Mouse (Mus musculus) MEL (cell line): Measurements from ENCODE around the gene Apoc4. TPM values are rescaled to one million over a fixed set of nuclear protein-coding genes. Genes with fewer than 3 reads are reported as not detected.

Experiments used
- DNase-seq: peaks from one replicate; pipeline ENCODE4 v3.0.0; 2011; ENCODE audit warnings: low read depth, low spot score
- H3K27ac ChIP-seq: 2 replicates; pipeline ENCODE4 v1.5.1; 2012; ENCODE audit warnings: low read depth, mild to moderate bottlenecking, control low read depth, low read length, moderate library complexity; ENCODE audit not compliant: control insufficient read depth
- H3K27me3 ChIP-seq, 2 experiments: fragments of 150-350 bp in 1 of 2; sonication (generic) in 1 of 2; 2 replicates each; pipeline ENCODE4 v1.6.1; 2012; ENCODE audit warnings: low read length in 2 of 2, mild to moderate bottlenecking in 2 of 2, improper control_type of control experiment in 1 of 2, moderate library complexity in 1 of 2; ENCODE audit not compliant: insufficient read depth in 2 of 2, control insufficient read depth in 1 of 2
- H3K36me3 ChIP-seq, 2 experiments: 2 replicates each; pipeline ENCODE4 v1.6.1; 2012 to 2014; ENCODE audit warnings: low read length in 2 of 2, improper control_type of control experiment in 1 of 2, inconsistent platforms in 1 of 2, mild to moderate bottlenecking in 1 of 2; ENCODE audit not compliant: insufficient read depth in 2 of 2, control insufficient read depth in 1 of 2
- H3K4me1 ChIP-seq, 2 experiments: fragments of 150-350 bp in 1 of 2; sonication (generic) in 1 of 2; 2 replicates each; pipeline ENCODE4 v1.6.1; 2012; ENCODE audit warnings: low read length in 2 of 2, improper control_type of control experiment in 1 of 2, mild to moderate bottlenecking in 1 of 2; ENCODE audit not compliant: insufficient read depth in 2 of 2, control insufficient read depth in 1 of 2
- H3K4me3 ChIP-seq, 2 experiments: fragments of 150-350 bp in 1 of 2; sonication (generic) in 1 of 2; 2 replicates each; pipeline ENCODE4 v1.5.1; 2012; ENCODE audit warnings: low read depth in 2 of 2, low read length in 2 of 2, mild to moderate bottlenecking in 2 of 2, moderate library complexity in 2 of 2, control low read depth in 1 of 2, improper control_type of control experiment in 1 of 2; ENCODE audit not compliant: control insufficient read depth in 1 of 2, insufficient read depth in 1 of 2
- H3K79me2 ChIP-seq: 2 replicates; pipeline ENCODE4 v1.6.1; 2012; ENCODE audit warnings: mild to moderate bottlenecking, low read length, moderate library complexity; ENCODE audit not compliant: control insufficient read depth, poor library complexity, insufficient read depth
- H3K9ac ChIP-seq: 2 replicates; pipeline ENCODE4 v1.6.1; 2012; ENCODE audit warnings: low read depth, mild to moderate bottlenecking, control low read depth, low read length, moderate library complexity; ENCODE audit not compliant: control insufficient read depth, poor library complexity, severe bottlenecking
- H3K9me3 ChIP-seq: fragments of 150-350 bp; sonication (generic); replicated peaks from 2 replicates; pipeline ENCODE4 v1.6.1; 2012; ENCODE audit warnings: mild to moderate bottlenecking, low read length, improper control_type of control experiment, moderate library complexity; ENCODE audit not compliant: insufficient read depth
- BHLHE40 ChIP-seq: IDR thresholded peaks from 2 replicates; pipeline ENCODE4 v1.6.1; 2012; ENCODE audit warnings: low read depth, mild to moderate bottlenecking, inconsistent platforms, low read length, improper control_type of control experiment, borderline replicate concordance
- CHD2 ChIP-seq: IDR thresholded peaks from 2 replicates; pipeline ENCODE4 v1.6.1; 2011; ENCODE audit warnings: low read length, improper control_type of control experiment
- CTCF ChIP-seq, 3 experiments: IDR thresholded peaks in 2 of 3; conservative IDR thresholded peaks in 1 of 3; 2 replicates each; pipeline ENCODE4 v1.5.1; 2011 to 2012; ENCODE audit warnings: low read length in 3 of 3, low read depth in 2 of 3, mild to moderate bottlenecking in 2 of 3, improper control_type of control experiment in 1 of 3, inconsistent platforms in 1 of 3, mixed read lengths in 1 of 3, moderate library complexity in 1 of 3; ENCODE audit not compliant: control insufficient read depth in 1 of 3, insufficient read depth in 1 of 3, poor library complexity in 1 of 3, severe bottlenecking in 1 of 3
- E2F4 ChIP-seq: IDR thresholded peaks from 2 replicates; pipeline ENCODE4 v1.6.1; 2011; ENCODE audit warnings: low read depth, low read length, improper control_type of control experiment, borderline replicate concordance
- ELF1 ChIP-seq: IDR thresholded peaks from 2 replicates; pipeline ENCODE4 v1.6.1; 2014; ENCODE audit warnings: low read depth, mild to moderate bottlenecking, inconsistent platforms, low read length, improper control_type of control experiment, moderate library complexity
- ETS1 ChIP-seq: IDR thresholded peaks from 2 replicates; pipeline ENCODE4 v1.6.1; 2012; ENCODE audit warnings: low read depth, mild to moderate bottlenecking, inconsistent platforms, low read length, improper control_type of control experiment, moderate library complexity
- GABPA ChIP-seq: IDR thresholded peaks from 2 replicates; pipeline ENCODE4 v1.6.1; 2012; ENCODE audit warnings: low read depth, mild to moderate bottlenecking, inconsistent platforms, low read length, improper control_type of control experiment, moderate library complexity
- GATA1 ChIP-seq: IDR thresholded peaks from 2 replicates; pipeline ENCODE4 v1.6.1; 2011; ENCODE audit warnings: low read depth, low read length, improper control_type of control experiment
- JUND ChIP-seq: IDR thresholded peaks from 2 replicates; pipeline ENCODE4 v1.6.1; 2011; ENCODE audit warnings: low read depth, mild to moderate bottlenecking, improper control_type of control experiment, low read length
- MAFK ChIP-seq: IDR thresholded peaks from 2 replicates; pipeline ENCODE4 v1.6.1; 2011; ENCODE audit warnings: low read depth, mild to moderate bottlenecking, low read length, improper control_type of control experiment, borderline replicate concordance
- MAX ChIP-seq: IDR thresholded peaks from 2 replicates; pipeline ENCODE4 v1.6.1; 2011; ENCODE audit warnings: low read length, improper control_type of control experiment
- MAZ ChIP-seq: IDR thresholded peaks from 2 replicates; pipeline ENCODE4 v1.6.1; 2012; ENCODE audit warnings: low read depth, mild to moderate bottlenecking, inconsistent platforms, low read length, improper control_type of control experiment
- MXI1 ChIP-seq: IDR thresholded peaks from 2 replicates; pipeline ENCODE4 v1.6.1; 2011; ENCODE audit warnings: mild to moderate bottlenecking, low read depth, low read length, improper control_type of control experiment
- MYB ChIP-seq: IDR thresholded peaks from 2 replicates; pipeline ENCODE4 v1.6.1; 2011; ENCODE audit warnings: mild to moderate bottlenecking, low read depth, low read length, improper control_type of control experiment
- MYC ChIP-seq: IDR thresholded peaks from 2 replicates; pipeline ENCODE4 v1.6.1; 2011; ENCODE audit warnings: low read depth, mild to moderate bottlenecking, low read length, improper control_type of control experiment, moderate library complexity
- NRF1 ChIP-seq: IDR thresholded peaks from 2 replicates; pipeline ENCODE4 v1.6.1; 2014; ENCODE audit warnings: low read depth, mild to moderate bottlenecking, inconsistent platforms, low read length, improper control_type of control experiment, moderate library complexity; ENCODE audit not compliant: poor library complexity, insufficient read depth, severe bottlenecking
- POLR2A ChIP-seq, 2 experiments: IDR thresholded peaks; 2 replicates each; pipeline ENCODE4 v1.6.1; 2011 to 2012; ENCODE audit warnings: low read length in 2 of 2, mild to moderate bottlenecking in 2 of 2, control low read depth in 1 of 2, improper control_type of control experiment in 1 of 2, low read depth in 1 of 2, moderate library complexity in 1 of 2; ENCODE audit not compliant: control insufficient read depth in 1 of 2, insufficient read depth in 1 of 2, poor library complexity in 1 of 2
- POLR2AphosphoS5 ChIP-seq: IDR thresholded peaks from 2 replicates; pipeline ENCODE4 v1.6.1; 2012; ENCODE audit warnings: low read depth, borderline replicate concordance, mild to moderate bottlenecking, inconsistent platforms, low read length, moderate library complexity, mixed read lengths
- RCOR1 ChIP-seq: IDR thresholded peaks from 2 replicates; pipeline ENCODE4 v1.6.1; 2012; ENCODE audit warnings: low read depth, mild to moderate bottlenecking, inconsistent platforms, low read length, improper control_type of control experiment
- SMC3 ChIP-seq: IDR thresholded peaks from 2 replicates; pipeline ENCODE4 v1.6.1; 2011; ENCODE audit warnings: low read depth, low read length, improper control_type of control experiment
- TBP ChIP-seq: IDR thresholded peaks from 2 replicates; pipeline ENCODE4 v1.8.0; 2011; ENCODE audit warnings: low read depth, low read length, improper control_type of control experiment
- USF1 ChIP-seq: IDR thresholded peaks from 2 replicates; pipeline ENCODE4 v1.6.1; 2014; ENCODE audit warnings: low read depth, mild to moderate bottlenecking, inconsistent platforms, low read length, improper control_type of control experiment, moderate library complexity
- USF2 ChIP-seq, 2 experiments: IDR thresholded peaks; 2 replicates each; pipeline ENCODE4 v1.6.1; 2011 to 2012; ENCODE audit warnings: improper control_type of control experiment in 2 of 2, low read length in 2 of 2, borderline replicate concordance in 1 of 2, inconsistent platforms in 1 of 2, low read depth in 1 of 2, mild to moderate bottlenecking in 1 of 2; ENCODE audit not compliant: insufficient read depth in 1 of 2
- ZC3H11A ChIP-seq: IDR thresholded peaks from 2 replicates; pipeline ENCODE4 v1.6.1; 2012; ENCODE audit warnings: low read depth, mild to moderate bottlenecking, inconsistent platforms, low read length, improper control_type of control experiment
- ZKSCAN1 ChIP-seq: IDR thresholded peaks from 2 replicates; pipeline ENCODE4 v1.6.1; 2012; ENCODE audit warnings: low read depth, mild to moderate bottlenecking, inconsistent platforms, low read length, improper control_type of control experiment, moderate library complexity
- ZMIZ1 ChIP-seq: IDR thresholded peaks from 2 replicates; pipeline ENCODE4 v1.6.1; 2012; ENCODE audit warnings: low read depth, mild to moderate bottlenecking, inconsistent platforms, low read length, improper control_type of control experiment, moderate library complexity
- polyA plus RNA-seq, 2 experiments: library from polyadenylated mRNA; stranded (reverse) in 1 of 2; unstranded in 1 of 2; fragments of >175 nt in 1 of 2; fragments of >200 nt in 1 of 2; gene quantifications; 2 replicates each; pipeline versions ENCODE4 v1.2.1 to v1.2.4; 2012; ENCODE audit warnings: low replicate concordance in 2 of 2, low read depth in 1 of 2; ENCODE audit not compliant: insufficient read length in 2 of 2, insufficient read depth in 1 of 2, missing spikeins in 1 of 2
- total RNA-seq: library from RNA; depleted of rRNA; stranded (reverse); fragments of 300-350 nt; gene quantifications from 2 replicates; pipeline ENCODE4 v1.2.3, GENCODE M21; 2012

Gene Apoc4
- total and polyA plus RNA-seq, 3 experiments, result not detected

GRCm38 (mm10) chr7:19676662-19677061 is 4.6 kb downstream of the Apoc4 start:
- Histone ChIP-seq H3K4me1 (no peaks in the 10 kb centered on the region; a peak in 1 of 4 replicates), H3K4me3 (no peak overlapping the region), H3K27me3 (no peaks in the 10 kb centered on the region), H3K27ac (no peak overlapping the region), H3K36me3 (no peaks in the 10 kb centered on the region), H3K9ac (no peak overlapping the region), H3K9me3 (no peaks in the 10 kb centered on the region), H3K79me2 (no peaks in the 10 kb centered on the region)
- no peak for TF ChIP-seq MXI1
- no peak for TF ChIP-seq E2F4
- no peak for TF ChIP-seq MAFK
- no peak for TF ChIP-seq USF2 (IDR thresholded peaks at IDR 0.05; ENCODE audit: borderline replicate concordance in 1 of 2, insufficient read depth in 1 of 2, low read depth in 1 of 2, low read length in 2 of 2)
- no peak for TF ChIP-seq CTCF (IDR thresholded peaks at IDR 0.05 in 2 of 3, conservative IDR thresholded peaks at IDR 0.05 in 1 of 3; ENCODE audit: control insufficient read depth in 1 of 3, insufficient read depth in 1 of 3, low read depth in 2 of 3, low read length in 3 of 3, poor library complexity in 1 of 3, severe bottlenecking in 1 of 3)
- no peak for TF ChIP-seq MYC
- TF ChIP-seq ZC3H11A, result no peak
- no peak for TF ChIP-seq JUND
- TF ChIP-seq ZKSCAN1, result no peak
- no peak for DNase-seq

GRCm38 (mm10) chr7:19675824-19676223 is 5.5 kb downstream of the Apoc4 start:
- no peak for TF ChIP-seq MYB
- no peak for TF ChIP-seq ELF1
- no peak for TF ChIP-seq POLR2A (IDR thresholded peaks at IDR 0.05; ENCODE audit: control insufficient read depth in 1 of 2, insufficient read depth in 1 of 2, low read depth in 1 of 2, low read length in 2 of 2, poor library complexity in 1 of 2)
- no peak for TF ChIP-seq MAX
- TF ChIP-seq CHD2, result no peak
- no peak for TF ChIP-seq MYC
- no peak for TF ChIP-seq CTCF (IDR thresholded peaks at IDR 0.05 in 2 of 3, conservative IDR thresholded peaks at IDR 0.05 in 1 of 3; ENCODE audit: control insufficient read depth in 1 of 3, insufficient read depth in 1 of 3, low read depth in 2 of 3, low read length in 3 of 3, poor library complexity in 1 of 3, severe bottlenecking in 1 of 3)
- no peak for TF ChIP-seq ZMIZ1
- TF ChIP-seq NRF1, result no peak
- no peak for TF ChIP-seq SMC3
- TF ChIP-seq GATA1, result no peak
- TF ChIP-seq GABPA, result no peak
- no peak for TF ChIP-seq BHLHE40
- no peak for TF ChIP-seq MAZ
- no peak for TF ChIP-seq ETS1
- no peak for TF ChIP-seq MAFK
- no peak for TF ChIP-seq TBP
- TF ChIP-seq RCOR1, result no peak
- no peak for TF ChIP-seq USF1
- TF ChIP-seq POLR2AphosphoS5, result no peak
- DNase-seq, result no peak
- H3K4me1 ChIP-seq, result no peaks in the 10 kb centered on the region; a peak in 1 of 4 replicates
- H3K27me3 ChIP-seq, result no peaks in the 10 kb centered on the region
- no peaks in the 10 kb centered on the region for H3K79me2 ChIP-seq
- no peaks in the 10 kb centered on the region for H3K9me3 ChIP-seq
- H3K36me3 ChIP-seq, result no peaks in the 10 kb centered on the region
- H3K27ac ChIP-seq, result no peak overlapping the region
- H3K9ac ChIP-seq, result no peak overlapping the region
- H3K4me3 ChIP-seq, result no peak overlapping the region
